Mouse (Mus musculus): Measurements from ENCODE around the gene Wdr74.

DNA sequence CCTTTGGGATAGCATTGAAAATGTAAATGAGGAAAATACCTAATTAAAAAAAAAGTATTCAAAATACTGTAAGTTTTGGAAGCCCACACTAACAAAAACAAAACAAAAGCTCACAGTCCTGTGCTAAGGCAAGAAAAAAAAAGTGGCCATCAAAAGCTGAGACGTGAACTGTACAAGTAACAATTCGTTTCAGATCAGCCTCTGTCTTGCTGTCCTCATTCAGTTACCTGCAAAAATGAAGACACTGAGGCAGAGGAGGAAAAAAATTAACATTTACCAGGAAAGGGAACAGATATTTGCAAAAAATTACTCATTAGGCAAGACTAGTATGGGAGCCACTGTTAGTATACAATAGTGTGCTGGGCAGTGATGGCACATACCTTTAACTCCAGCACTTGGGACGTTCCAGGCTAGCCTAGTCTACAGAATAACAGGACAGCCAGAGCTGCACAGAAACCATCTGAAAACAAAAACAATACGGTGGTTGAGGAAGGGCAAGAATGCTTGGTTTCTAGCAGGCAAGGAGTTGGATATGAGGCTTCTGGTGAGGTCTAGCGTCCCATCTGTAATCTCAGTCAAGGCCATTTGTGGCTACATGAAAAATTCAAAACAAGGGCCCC lies 8.0 kb upstream of the Wdr74 start:
- TF ChIP-seq POLR2A (IDR thresholded peaks at IDR 0.05; ENCODE audit: control insufficient read depth, low read depth, low read length) (no peak), CTCF (IDR thresholded peaks at IDR 0.05; ENCODE audit: control insufficient read depth, insufficient read depth, insufficient replicate concordance, low read depth, low read length) (no peak)
